Mouse (Mus musculus): ENCODE results near the gene Kcnk2. TPM values are rescaled to one million over a fixed set of nuclear protein-coding genes. Genes with fewer than 3 reads are reported as not detected.
A peak's percentile ranks its signal among the peaks of the same experiment; 100 is the strongest.

The Kcnk2 gene
- polyA plus RNA-seq (2015; fragmentation: Nextera tagmentation; extraction: Ambion mirVana): 26.0 and 30.1 TPM in 2 replicates

GRCm38 (mm10) chr1:189402223-189402943, at the start of gene Kcnk2:
TSS of gene Kcnk2 (minus strand) at chr1:189402273.
- Histone ChIP-seq H3K9ac (replicated peaks; ENCODE audit: low read depth, low read length) (no peak within 1 kb of the TSS), H3K9me3 (ENCODE audit: control insufficient read depth, low read length) (no peaks in the 10 kb centered on the region), H3K4me3 (replicated peaks; ENCODE audit: low read length) (no peak within 1 kb of the TSS), H3K27ac (ENCODE audit: low read length) (no peak within 1 kb of the TSS), H3K4me2 (ENCODE audit: low read length) (no peak within 1 kb of the TSS), H3K4me1 (replicated peaks; ENCODE audit: control insufficient read depth, insufficient read depth, low read length) (no peaks in the 10 kb centered on the region; the same call in 1 of the 2 replicates), H3K36me3 (ENCODE audit: control insufficient read depth, insufficient read depth) (no peaks in the 10 kb centered on the region), H3K27me3 (replicated peaks; ENCODE audit: control insufficient read depth, insufficient read depth, low read length) (no peaks in the 10 kb centered on the region)
- no peak for ATAC-seq
- 48% methylated on average over 14 of the region's 14 CpGs for WGBS

GRCm38 (mm10) chr1:189440741-189441140, 38.7 kb upstream of the Kcnk2 start:
- no peaks in the 10 kb centered on the region for H3K36me3 ChIP-seq (ENCODE audit: control insufficient read depth, insufficient read depth)
- no peaks in the 10 kb centered on the region for H3K27me3 ChIP-seq (replicated peaks; ENCODE audit: control insufficient read depth, insufficient read depth, low read length)
- no peaks in the 10 kb centered on the region for H3K4me1 ChIP-seq (replicated peaks; ENCODE audit: control insufficient read depth, insufficient read depth, low read length)
- no peak overlapping the region for H3K4me2 ChIP-seq (ENCODE audit: low read length)
- H3K9ac ChIP-seq (replicated peaks; ENCODE audit: low read depth, low read length): no peak overlapping the region
- WGBS: 88% methylated on average over 9 of the region's 9 CpGs
- H3K9me3 ChIP-seq (ENCODE audit: control insufficient read depth, low read length): no peaks in the 10 kb centered on the region
- H3K4me3 ChIP-seq (replicated peaks; ENCODE audit: low read length): no peak overlapping the region
- ATAC-seq: no peak
- no peak overlapping the region for H3K27ac ChIP-seq (ENCODE audit: low read length)

- Histone ChIP-seq H3K4me2 (ENCODE audit: low read length) (no peak overlapping the region), H3K9me3 (ENCODE audit: control insufficient read depth, low read length) (no peaks in the 10 kb centered on the region), H3K27me3 (replicated peaks; ENCODE audit: control insufficient read depth, insufficient read depth, low read length) (no peaks in the 10 kb centered on the region), H3K36me3 (ENCODE audit: control insufficient read depth, insufficient read depth) (no peaks in the 10 kb centered on the region), H3K4me1 (replicated peaks; ENCODE audit: control insufficient read depth, insufficient read depth, low read length) (no peaks in the 10 kb centered on the region; the same call in 1 of the 2 replicates), H3K4me3 (replicated peaks; ENCODE audit: low read length) (no peak overlapping the region), H3K9ac (replicated peaks; ENCODE audit: low read depth, low read length) (no peak overlapping the region), H3K27ac (ENCODE audit: low read length) (no peak overlapping the region)
- 79% methylated on average over 5 of the region's 5 CpGs for WGBS
- ATAC-seq: no peak
These were observed 35.1 kb upstream of the Kcnk2 start for GRCm38 (mm10) chr1:189437126-189437525.

- no peak overlapping the region for H3K27ac ChIP-seq (ENCODE audit: low read length)
- H3K9me3 ChIP-seq (ENCODE audit: control insufficient read depth, low read length): no peaks in the 10 kb centered on the region
- no peak overlapping the region for H3K9ac ChIP-seq (replicated peaks; ENCODE audit: low read depth, low read length)
- 65% methylated on average over 10 of the region's 10 CpGs for WGBS
- H3K4me1 ChIP-seq (replicated peaks; ENCODE audit: control insufficient read depth, insufficient read depth, low read length): no peaks in the 10 kb centered on the region; the same call in 1 of the 2 replicates
- no peaks in the 10 kb centered on the region for H3K27me3 ChIP-seq (replicated peaks; ENCODE audit: control insufficient read depth, insufficient read depth, low read length)
- H3K4me3 ChIP-seq (replicated peaks; ENCODE audit: low read length): no peak overlapping the region
- no peak overlapping the region for H3K4me2 ChIP-seq (ENCODE audit: low read length)
- H3K36me3 ChIP-seq (ENCODE audit: control insufficient read depth, insufficient read depth): no peaks in the 10 kb centered on the region
- ATAC-seq: peak; percentile 72
These were observed 33.4 kb upstream of the Kcnk2 start for GRCm38 (mm10) chr1:189435452-189435851.

- Histone ChIP-seq H3K9me3 (ENCODE audit: control insufficient read depth, low read length) (no peaks in the 10 kb centered on the region), H3K4me2 (ENCODE audit: low read length) (no peak overlapping the region), H3K4me3 (replicated peaks; ENCODE audit: low read length) (no peak overlapping the region), H3K9ac (replicated peaks; ENCODE audit: low read depth, low read length) (no peak overlapping the region), H3K27ac (ENCODE audit: low read length) (no peak overlapping the region), H3K4me1 (replicated peaks; ENCODE audit: control insufficient read depth, insufficient read depth, low read length) (no peaks in the 10 kb centered on the region; the same call in 1 of the 2 replicates), H3K27me3 (replicated peaks; ENCODE audit: control insufficient read depth, insufficient read depth, low read length) (no peaks in the 10 kb centered on the region), H3K36me3 (ENCODE audit: control insufficient read depth, insufficient read depth) (no peaks in the 10 kb centered on the region)
- ATAC-seq: no peak
- WGBS: 9% methylated on average over 5 of the region's 5 CpGs
These were observed 29.4 kb upstream of the Kcnk2 start for GRCm38 (mm10) chr1:189431479-189431878.

GRCm38 (mm10) chr1:189430534-189430933, 28.5 kb upstream of the Kcnk2 start:
- no peak overlapping the region for H3K4me2 ChIP-seq (ENCODE audit: low read length)
- H3K27me3 ChIP-seq (replicated peaks; ENCODE audit: control insufficient read depth, insufficient read depth, low read length): no peaks in the 10 kb centered on the region
- H3K4me1 ChIP-seq (replicated peaks; ENCODE audit: control insufficient read depth, insufficient read depth, low read length): no peaks in the 10 kb centered on the region; the same call in 1 of the 2 replicates
- H3K27ac ChIP-seq (ENCODE audit: low read length): no peak overlapping the region
- ATAC-seq: no peak
- H3K36me3 ChIP-seq (ENCODE audit: control insufficient read depth, insufficient read depth): no peaks in the 10 kb centered on the region
- WGBS: 20% methylated on average over 4 of the region's 4 CpGs
- H3K4me3 ChIP-seq (replicated peaks; ENCODE audit: low read length): no peak overlapping the region
- no peaks in the 10 kb centered on the region for H3K9me3 ChIP-seq (ENCODE audit: control insufficient read depth, low read length)
- no peak overlapping the region for H3K9ac ChIP-seq (replicated peaks; ENCODE audit: low read depth, low read length)

- no peak overlapping the region for H3K27ac ChIP-seq (ENCODE audit: low read length)
- H3K4me3 ChIP-seq (replicated peaks; ENCODE audit: low read length): no peak overlapping the region
- no peak overlapping the region for H3K4me2 ChIP-seq (ENCODE audit: low read length)
- H3K9me3 ChIP-seq (ENCODE audit: control insufficient read depth, low read length): no peaks in the 10 kb centered on the region
- no peak for ATAC-seq
- WGBS: 71% methylated on average over 10 of the region's 10 CpGs
- H3K27me3 ChIP-seq (replicated peaks; ENCODE audit: control insufficient read depth, insufficient read depth, low read length): no peaks in the 10 kb centered on the region
- no peaks in the 10 kb centered on the region for H3K4me1 ChIP-seq (replicated peaks; ENCODE audit: control insufficient read depth, insufficient read depth, low read length)
- no peak overlapping the region for H3K9ac ChIP-seq (replicated peaks; ENCODE audit: low read depth, low read length)
- no peaks in the 10 kb centered on the region for H3K36me3 ChIP-seq (ENCODE audit: control insufficient read depth, insufficient read depth)
These were observed 27.5 kb upstream of the Kcnk2 start for GRCm38 (mm10) chr1:189429566-189429965.

GRCm38 (mm10) chr1:189426252-189426651, 24.2 kb upstream of the Kcnk2 start:
- Histone ChIP-seq H3K27me3 (replicated peaks; ENCODE audit: control insufficient read depth, insufficient read depth, low read length) (no peaks in the 10 kb centered on the region), H3K4me2 (ENCODE audit: low read length) (no peak overlapping the region), H3K36me3 (ENCODE audit: control insufficient read depth, insufficient read depth) (no peaks in the 10 kb centered on the region), H3K4me3 (replicated peaks; ENCODE audit: low read length) (no peak overlapping the region), H3K9ac (replicated peaks; ENCODE audit: low read depth, low read length) (no peak overlapping the region), H3K9me3 (ENCODE audit: control insufficient read depth, low read length) (no peaks in the 10 kb centered on the region), H3K27ac (ENCODE audit: low read length) (no peak overlapping the region), H3K4me1 (replicated peaks; ENCODE audit: control insufficient read depth, insufficient read depth, low read length) (no peaks in the 10 kb centered on the region)
- WGBS: 69% methylated on average over 11 of the region's 11 CpGs
- no peak for ATAC-seq

- H3K9ac ChIP-seq (replicated peaks; ENCODE audit: low read depth, low read length): no peak overlapping the region
- no peak overlapping the region for H3K4me3 ChIP-seq (replicated peaks; ENCODE audit: low read length)
- no peak overlapping the region for H3K27ac ChIP-seq (ENCODE audit: low read length)
- H3K9me3 ChIP-seq (ENCODE audit: control insufficient read depth, low read length): no peaks in the 10 kb centered on the region
- H3K4me1 ChIP-seq (replicated peaks; ENCODE audit: control insufficient read depth, insufficient read depth, low read length): no peaks in the 10 kb centered on the region
- no peaks in the 10 kb centered on the region for H3K36me3 ChIP-seq (ENCODE audit: control insufficient read depth, insufficient read depth)
- no peak for ATAC-seq
- 71% methylated on average over 1 of the region's 1 CpGs for WGBS
- H3K4me2 ChIP-seq (ENCODE audit: low read length): no peak overlapping the region
- no peaks in the 10 kb centered on the region for H3K27me3 ChIP-seq (replicated peaks; ENCODE audit: control insufficient read depth, insufficient read depth, low read length)
These were observed 17.8 kb upstream of the Kcnk2 start for GRCm38 (mm10) chr1:189419914-189420313.
